Mouse (Mus musculus): ENCODE results near the gene Taf1d.

DNA sequence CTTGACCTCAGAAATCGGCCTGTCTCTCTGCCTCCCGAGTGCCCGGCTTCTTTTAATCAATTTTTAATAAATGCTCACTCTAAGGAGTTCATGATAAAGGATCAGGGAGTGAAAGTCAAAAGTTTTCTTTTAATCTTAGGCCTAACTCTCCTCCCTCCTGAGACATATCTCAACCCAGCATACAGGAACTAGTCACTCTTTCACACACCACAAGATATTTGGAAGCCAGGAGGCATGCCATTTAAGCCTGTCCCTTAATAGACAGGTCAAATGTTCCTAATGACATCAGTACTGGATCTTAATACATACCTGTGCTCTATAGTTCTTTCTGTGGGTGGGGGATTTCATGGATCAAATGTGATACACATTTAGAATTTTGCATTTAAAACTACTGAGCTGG is 27.7 kb upstream of the Taf1d start:
- TF ChIP-seq ZNF384 (IDR thresholded peaks at IDR 0.05; ENCODE audit: low read depth, low read length) (no peak), HCFC1 (IDR thresholded peaks at IDR 0.05; ENCODE audit: borderline replicate concordance, insufficient read depth, low read length) (no peak)

Data from ES-E14 (cell line).